Mouse (Mus musculus): ENCODE measurements around the gene Dll1.

Dll1 gene

GRCm38 (mm10) chr17:15376494-15377181 is at the start of gene Dll1:
Gene Dll1 (minus strand): TSS chr17:15376872.
- Histone ChIP-seq H3K27me3 (ENCODE audit: control insufficient read depth, insufficient read depth, low read length, poor library complexity, severe bottlenecking) (no peaks in the 10 kb centered on the region), H3K36me3 (ENCODE audit: control insufficient read depth, insufficient read depth, low read length, poor library complexity, severe bottlenecking) (no peaks in the 10 kb centered on the region)
- DNase-seq (ENCODE audit: low read depth, low spot score) = peak; percentile 46

DNA sequence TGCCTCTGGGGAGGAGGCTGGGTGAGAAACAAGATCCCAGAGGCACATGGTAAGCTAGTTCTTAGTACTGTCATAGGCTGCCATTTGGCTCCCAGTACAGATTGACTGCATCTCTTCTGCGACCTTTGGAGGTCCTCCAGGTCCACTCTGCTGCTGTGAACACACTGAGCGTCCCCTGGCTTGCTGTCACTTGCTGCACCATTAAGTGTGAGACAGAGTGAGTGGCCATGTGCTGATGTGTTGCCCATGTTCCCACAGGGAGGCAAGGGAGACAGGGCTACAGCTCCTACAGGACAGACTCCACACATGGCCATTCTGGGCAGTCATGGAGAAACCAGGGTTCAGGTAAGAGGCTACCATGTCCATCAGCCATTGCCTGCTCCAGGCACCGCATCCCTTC is 49.3 kb upstream of the Dll1 start:
- Histone ChIP-seq H3K36me3 (ENCODE audit: control insufficient read depth, insufficient read depth, low read length, poor library complexity, severe bottlenecking) (peaks cover 20% of the 10 kb centered on the region), H3K27me3 (ENCODE audit: control insufficient read depth, insufficient read depth, low read length, poor library complexity, severe bottlenecking) (no peaks in the 10 kb centered on the region)
- no peak for DNase-seq (ENCODE audit: low read depth, low spot score)

DNA sequence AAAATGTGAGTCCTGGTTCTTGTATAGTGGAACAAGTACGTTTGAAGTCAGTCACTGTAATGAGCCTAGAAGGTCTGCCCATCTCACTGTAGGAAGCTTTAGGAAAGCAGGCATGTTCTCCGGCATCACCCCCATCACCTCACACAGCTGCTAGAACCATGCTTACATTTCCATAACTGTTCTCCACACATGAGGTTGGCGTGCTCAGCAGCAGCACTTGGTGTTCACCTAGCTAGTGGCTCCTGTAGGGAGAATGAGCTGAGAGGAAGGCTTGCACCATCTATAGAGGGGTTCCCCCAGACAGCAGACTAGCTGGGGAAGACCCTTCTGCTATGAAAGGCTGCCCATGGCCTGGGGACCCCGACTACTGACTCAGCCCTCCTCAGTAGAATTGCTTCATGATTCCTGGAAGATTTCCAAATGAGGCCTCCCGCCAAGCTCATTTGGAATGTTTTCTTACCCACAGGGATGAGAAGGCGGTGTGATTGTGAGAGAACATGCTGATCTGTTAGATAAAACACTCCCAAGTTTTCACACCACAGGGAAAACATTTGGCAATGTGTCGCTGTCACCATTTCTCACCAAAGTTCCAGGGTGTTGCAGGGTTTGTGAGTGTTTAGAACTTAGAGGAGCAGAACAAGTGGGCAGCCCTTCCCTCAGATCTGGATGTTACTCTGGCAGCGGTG is 46.6 kb upstream of the Dll1 start:
- no peak for DNase-seq (ENCODE audit: low read depth, low spot score)
- Histone ChIP-seq H3K27me3 (ENCODE audit: control insufficient read depth, insufficient read depth, low read length, poor library complexity, severe bottlenecking) (no peaks in the 10 kb centered on the region), H3K36me3 (ENCODE audit: control insufficient read depth, insufficient read depth, low read length, poor library complexity, severe bottlenecking) (peaks cover 17% of the 10 kb centered on the region)

DNA sequence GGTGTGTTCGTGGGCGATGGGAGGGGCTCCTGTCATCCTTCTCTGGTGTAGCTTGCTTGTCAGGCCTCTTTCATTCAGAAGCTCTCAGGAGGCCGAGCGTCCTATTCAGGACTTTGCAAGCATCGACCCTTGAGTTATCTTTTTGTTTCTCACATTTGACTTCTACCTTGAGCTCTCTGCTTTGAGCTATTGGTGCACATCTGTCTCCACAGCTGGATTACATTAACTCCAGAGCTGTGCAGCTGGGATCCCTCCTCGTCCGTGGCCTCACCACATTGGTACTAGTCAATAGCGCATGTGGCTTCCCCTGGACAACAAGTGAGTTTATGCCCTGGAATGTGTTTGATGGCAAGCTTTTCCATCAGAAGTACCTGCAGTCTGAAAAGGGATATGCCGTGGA is 46.0 kb upstream of the Dll1 start:
- no peaks in the 10 kb centered on the region for H3K27me3 ChIP-seq (ENCODE audit: control insufficient read depth, insufficient read depth, low read length, poor library complexity, severe bottlenecking)
- DNase-seq (ENCODE audit: low read depth, low spot score) = no peak
- peaks cover 14% of the 10 kb centered on the region for H3K36me3 ChIP-seq (ENCODE audit: control insufficient read depth, insufficient read depth, low read length, poor library complexity, severe bottlenecking)

- peaks cover 13% of the 10 kb centered on the region for H3K36me3 ChIP-seq (ENCODE audit: control insufficient read depth, insufficient read depth, low read length, poor library complexity, severe bottlenecking)
- no peak for DNase-seq (ENCODE audit: low read depth, low spot score)
- no peaks in the 10 kb centered on the region for H3K27me3 ChIP-seq (ENCODE audit: control insufficient read depth, insufficient read depth, low read length, poor library complexity, severe bottlenecking)
These were observed 44.8 kb upstream of the Dll1 start for GRCm38 (mm10) chr17:15421446-15421845.

DNA sequence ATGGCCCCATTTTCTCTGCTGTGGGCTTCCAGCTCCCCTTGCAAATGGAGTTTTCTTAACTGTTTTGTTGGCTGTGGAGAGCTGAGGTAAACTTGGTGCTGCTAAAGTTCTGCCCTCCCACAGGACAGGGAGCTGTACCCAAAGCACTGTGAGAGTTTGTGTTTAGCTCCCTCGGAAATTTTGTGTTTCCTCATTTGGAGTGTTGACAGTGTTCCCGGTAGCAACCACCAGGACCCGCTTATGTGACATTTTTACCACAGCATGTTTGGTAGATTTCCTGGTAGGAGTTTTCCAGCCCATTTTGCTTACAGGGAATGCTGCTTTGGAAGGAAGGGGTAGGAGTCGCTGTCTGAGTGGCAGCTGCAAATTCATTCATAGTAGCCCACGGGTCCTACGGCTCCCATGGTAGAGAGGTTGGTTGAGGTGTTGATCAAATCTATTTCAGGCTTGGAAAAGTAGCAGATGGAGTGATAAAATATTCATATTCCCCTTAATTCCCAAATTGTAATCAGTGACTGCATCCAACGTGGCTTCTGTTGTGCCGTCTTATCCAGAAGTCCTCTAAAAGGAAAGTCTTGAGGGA is 43.4 kb upstream of the Dll1 start:
- H3K36me3 ChIP-seq (ENCODE audit: control insufficient read depth, insufficient read depth, low read length, poor library complexity, severe bottlenecking) = peaks cover 10% of the 10 kb centered on the region
- no peak for DNase-seq (ENCODE audit: low read depth, low spot score)
- H3K27me3 ChIP-seq (ENCODE audit: control insufficient read depth, insufficient read depth, low read length, poor library complexity, severe bottlenecking) = no peaks in the 10 kb centered on the region

GRCm38 (mm10) chr17:15419534-15419933 is 42.9 kb upstream of the Dll1 start:
- Histone ChIP-seq H3K27me3 (ENCODE audit: control insufficient read depth, insufficient read depth, low read length, poor library complexity, severe bottlenecking) (no peaks in the 10 kb centered on the region), H3K36me3 (ENCODE audit: control insufficient read depth, insufficient read depth, low read length, poor library complexity, severe bottlenecking) (peaks cover 8% of the 10 kb centered on the region)
- no peak for DNase-seq (ENCODE audit: low read depth, low spot score)

- H3K36me3 ChIP-seq (ENCODE audit: control insufficient read depth, insufficient read depth, low read length, poor library complexity, severe bottlenecking) = peaks cover 5% of the 10 kb centered on the region
- DNase-seq (ENCODE audit: low read depth, low spot score) = no peak
- H3K27me3 ChIP-seq (ENCODE audit: control insufficient read depth, insufficient read depth, low read length, poor library complexity, severe bottlenecking) = no peaks in the 10 kb centered on the region
These were observed 40.0 kb upstream of the Dll1 start for GRCm38 (mm10) chr17:15416596-15417215.

GRCm38 (mm10) chr17:15410861-15411260 is 34.2 kb upstream of the Dll1 start:
- DNase-seq (ENCODE audit: low read depth, low spot score) = no peak
- no peaks in the 10 kb centered on the region for H3K27me3 ChIP-seq (ENCODE audit: control insufficient read depth, insufficient read depth, low read length, poor library complexity, severe bottlenecking)
- H3K36me3 ChIP-seq (ENCODE audit: control insufficient read depth, insufficient read depth, low read length, poor library complexity, severe bottlenecking) = peaks cover 5% of the 10 kb centered on the region

DNA sequence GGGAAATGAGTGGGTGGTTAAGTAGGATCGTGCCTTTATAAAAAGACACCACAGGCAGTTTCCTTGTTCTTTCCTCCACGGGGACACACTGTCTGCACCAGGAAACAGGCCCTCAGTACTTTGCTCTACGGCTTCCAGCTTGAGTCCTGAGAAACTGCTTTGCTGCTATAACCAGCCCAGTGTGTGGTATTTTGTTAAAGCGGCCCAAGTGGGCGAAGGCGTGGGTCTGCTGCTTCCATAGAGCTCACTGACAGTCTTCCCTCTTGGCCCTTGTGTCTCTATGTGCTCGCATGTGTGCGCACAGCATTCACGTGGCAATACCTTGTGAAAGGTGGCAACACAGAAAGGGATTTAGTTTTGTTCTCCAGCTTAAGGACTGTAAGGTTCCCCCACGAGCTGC is 32.6 kb upstream of the Dll1 start:
- no peak for DNase-seq (ENCODE audit: low read depth, low spot score)
- Histone ChIP-seq H3K27me3 (ENCODE audit: control insufficient read depth, insufficient read depth, low read length, poor library complexity, severe bottlenecking) (no peaks in the 10 kb centered on the region), H3K36me3 (ENCODE audit: control insufficient read depth, insufficient read depth, low read length, poor library complexity, severe bottlenecking) (peaks cover 5% of the 10 kb centered on the region; the same call in 1 of the 2 replicates)

DNA sequence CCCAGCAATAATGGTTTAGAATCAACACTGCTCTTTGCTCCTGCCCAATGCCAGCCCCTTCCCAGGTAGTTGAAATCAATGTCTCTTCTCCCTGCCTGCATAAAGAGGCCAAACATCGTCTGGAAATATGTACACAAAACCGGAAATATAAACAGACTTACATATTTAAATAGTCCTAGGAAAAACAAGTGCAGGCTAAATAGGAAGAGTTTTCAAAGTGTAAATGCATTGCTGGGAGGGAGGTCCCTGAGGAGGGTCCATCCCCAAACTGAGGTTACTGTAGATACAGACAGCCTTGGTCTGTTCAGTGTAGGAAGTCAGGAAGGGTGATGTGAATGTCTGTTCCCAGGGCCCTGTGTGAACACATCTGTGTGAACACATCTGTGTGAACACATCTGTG is 29.9 kb upstream of the Dll1 start:
- no peak for DNase-seq (ENCODE audit: low read depth, low spot score)
- no peaks in the 10 kb centered on the region for H3K27me3 ChIP-seq (ENCODE audit: control insufficient read depth, insufficient read depth, low read length, poor library complexity, severe bottlenecking)
- H3K36me3 ChIP-seq (ENCODE audit: control insufficient read depth, insufficient read depth, low read length, poor library complexity, severe bottlenecking) = peaks cover 11% of the 10 kb centered on the region; the same call in 1 of the 2 replicates

- DNase-seq (ENCODE audit: low read depth, low spot score) = no peak
- Histone ChIP-seq H3K36me3 (ENCODE audit: control insufficient read depth, insufficient read depth, low read length, poor library complexity, severe bottlenecking) (peaks cover 9% of the 10 kb centered on the region; the same call in 1 of the 2 replicates), H3K27me3 (ENCODE audit: control insufficient read depth, insufficient read depth, low read length, poor library complexity, severe bottlenecking) (no peaks in the 10 kb centered on the region)
These were observed 25.0 kb upstream of the Dll1 start for GRCm38 (mm10) chr17:15401716-15402115.

DNA sequence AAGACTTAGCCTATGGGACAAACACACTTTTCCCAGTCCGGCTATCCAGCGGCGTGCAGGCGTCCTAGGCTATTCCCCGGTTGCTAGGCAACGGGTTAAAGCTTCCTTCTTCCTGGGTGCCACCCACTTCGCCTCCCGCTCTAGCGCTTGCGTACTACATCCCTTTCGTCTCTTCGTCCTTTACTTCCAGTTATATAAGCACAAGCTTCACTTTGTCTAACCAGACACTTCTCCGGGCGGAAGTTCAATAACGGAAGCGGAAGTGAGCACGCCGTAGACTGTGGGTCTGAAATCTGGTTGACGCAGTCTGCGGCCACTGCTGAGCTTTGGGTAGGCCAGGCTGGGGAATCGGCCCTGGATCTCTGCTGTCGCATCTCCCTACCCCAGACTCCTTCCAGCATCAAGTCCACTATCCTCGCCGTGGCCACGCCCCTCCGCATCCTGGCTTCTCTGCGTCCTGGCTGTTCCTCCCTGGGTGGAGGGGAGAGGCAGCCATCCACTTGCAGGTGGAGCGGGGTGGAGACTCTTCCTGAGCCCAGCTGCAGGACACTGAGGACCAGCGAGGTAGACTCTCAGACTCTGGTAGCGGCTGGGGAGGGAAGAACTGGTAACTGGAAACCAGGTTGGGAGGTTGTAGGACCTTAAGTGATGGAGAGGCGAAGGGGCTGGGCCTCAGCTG is 19.5 kb upstream of the Dll1 start, which contains the start of gene Fam120b:
Fam120b (plus strand) TSS at position 206 of the 679 bp plus-strand sequence.
- DNase-seq (ENCODE audit: low read depth, low spot score) = peak; percentile 95
- Histone ChIP-seq H3K27me3 (ENCODE audit: control insufficient read depth, insufficient read depth, low read length, poor library complexity, severe bottlenecking) (no peaks in the 10 kb centered on the region), H3K36me3 (ENCODE audit: control insufficient read depth, insufficient read depth, low read length, poor library complexity, severe bottlenecking) (0 out of 2 replicates have a peak, but pooled peaks cover 2% of the 10 kb centered on the region)

GRCm38 (mm10) chr17:15389356-15389755 is 12.7 kb upstream of the Dll1 start:
- H3K36me3 ChIP-seq (ENCODE audit: control insufficient read depth, insufficient read depth, low read length, poor library complexity, severe bottlenecking) = no peaks in the 10 kb centered on the region

More at GRCm38 (mm10) chr17:15389356-15389755, 12.7 kb upstream of the Dll1 start:
- no peak for DNase-seq (ENCODE audit: low read depth, low spot score)
- peaks cover 1% of the 10 kb centered on the region; the same call in 1 of the 2 replicates for H3K27me3 ChIP-seq (ENCODE audit: control insufficient read depth, insufficient read depth, low read length, poor library complexity, severe bottlenecking)
